In the genomic region with DNA sequence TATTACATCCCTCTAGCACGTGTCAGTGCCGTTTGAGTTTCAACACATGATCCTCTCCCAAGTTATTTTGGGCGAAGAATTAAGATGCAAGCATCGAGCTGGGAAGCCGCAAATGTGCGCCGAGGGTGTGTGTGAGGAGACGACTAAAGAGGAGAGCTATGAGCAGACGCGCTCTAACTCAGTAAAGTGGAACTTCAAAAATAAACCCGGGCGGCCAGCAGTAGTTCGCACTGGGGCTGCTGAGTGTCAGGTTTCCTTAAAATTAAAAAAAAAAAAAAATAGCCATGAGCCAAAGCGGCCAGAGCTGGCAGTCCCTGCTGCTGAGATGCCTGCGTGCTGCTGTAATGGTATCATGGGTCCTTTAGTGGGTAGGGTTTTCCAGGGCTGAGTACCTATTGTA, we compare ENCODE assay signal across 8 mouse cellular contexts.
DNase-seq lines count a peak whose midpoint lies in the region; ATAC-seq and TF ChIP-seq lines count a peak whose summit lies in the region.

No protein-coding gene starts in this region.

- H3K27ac ChIP-seq in limb, embryonic 11.5 days (replicated peaks; ENCODE audit: low read depth, low read length): no peak overlapping the region
- H3K27ac ChIP-seq in limb, embryonic 10.5 days: no peak overlapping the region
- H3K27ac ChIP-seq in liver, postnatal 0 days (ENCODE audit: low read depth): no peak overlapping the region

- peak; percentile 35 for DNase-seq in limb, embryonic 11.5 days (ENCODE audit: low spot score)
- no peak for DNase-seq in limb, embryonic 10.5 days (ENCODE audit: low spot score)
- DNase-seq in frontal cortex, adult 2 months (ENCODE audit: extremely low spot score in 1 of 2, low spot score in 1 of 2): peak; percentile 83 to 91
- DNase-seq in heart, postnatal 4 days: peak; percentile 37
- peak; percentile 78 to 92 for DNase-seq in right cerebral cortex, postnatal 36 days (ENCODE audit: low spot score in 2 of 2)
- no peak for DNase-seq in thymus, postnatal 36 days
- no peak for DNase-seq in thymus, postnatal 4 days
- no peak for DNase-seq in liver, postnatal 0 days

- H3K4me3 ChIP-seq in limb, embryonic 11.5 days (ENCODE audit: low read depth, low read length): no peak overlapping the region
- H3K4me3 ChIP-seq in limb, embryonic 10.5 days: no peak overlapping the region
- H3K4me3 ChIP-seq in liver, postnatal 0 days (ENCODE audit: low read depth, low read length): no peak overlapping the region

- H3K36me3 ChIP-seq in limb, embryonic 11.5 days (ENCODE audit: control insufficient read depth, insufficient read depth, low read length): no peaks in the 10 kb centered on the region
- peaks cover 26% of the 10 kb centered on the region for H3K36me3 ChIP-seq in limb, embryonic 10.5 days
- H3K36me3 ChIP-seq in liver, postnatal 0 days (replicated peaks; ENCODE audit: insufficient read depth, low read length): no peaks in the 10 kb centered on the region

- TF ChIP-seq EP300 in liver, postnatal 0 days (IDR thresholded peaks at IDR 0.05; ENCODE audit: low read depth): no peak

- no peaks in the 10 kb centered on the region for H3K27me3 ChIP-seq in limb, embryonic 11.5 days (ENCODE audit: control insufficient read depth, insufficient read depth, low read length)
- H3K27me3 ChIP-seq in limb, embryonic 10.5 days (ENCODE audit: low read depth, poor library complexity, severe bottlenecking): no peaks in the 10 kb centered on the region
- H3K27me3 ChIP-seq in liver, postnatal 0 days (ENCODE audit: insufficient read depth, low read length): no peaks in the 10 kb centered on the region

- WGBS in limb, embryonic 11.5 days: 60% methylated on average over 15 of the region's 15 CpGs
- WGBS in limb, embryonic 10.5 days: 79% methylated on average over 15 of the region's 15 CpGs
- WGBS in liver, postnatal 0 days (ENCODE audit: insufficient replicate concordance): 83% methylated on average over 15 of the region's 15 CpGs

- H3K4me1 ChIP-seq in limb, embryonic 11.5 days (ENCODE audit: control insufficient read depth, insufficient read depth, low read length): no peaks in the 10 kb centered on the region; the same call in 1 of the 2 replicates
- peaks cover 10% of the 10 kb centered on the region for H3K4me1 ChIP-seq in limb, embryonic 10.5 days
- H3K4me1 ChIP-seq in liver, postnatal 0 days (ENCODE audit: insufficient read depth): peaks cover 13% of the 10 kb centered on the region

- ATAC-seq in limb, embryonic 11.5 days (ENCODE audit: insufficient number of reproducible peaks, low FRiP score, low TSS enrichment, low read depth): 0 out of 2 replicates have a peak, but pooled peaks have one; percentile 31
- ATAC-seq in liver, postnatal 0 days: no peak

- no peak overlapping the region for H3K4me2 ChIP-seq in limb, embryonic 11.5 days (ENCODE audit: low read depth, severe bottlenecking)
- no peak overlapping the region for H3K4me2 ChIP-seq in liver, postnatal 0 days (ENCODE audit: low read depth, low read length)

- H3K9me3 ChIP-seq in limb, embryonic 11.5 days (ENCODE audit: control insufficient read depth, low read length): no peaks in the 10 kb centered on the region
- no peaks in the 10 kb centered on the region for H3K9me3 ChIP-seq in limb, embryonic 10.5 days (replicated peaks)
- H3K9me3 ChIP-seq in liver, postnatal 0 days (ENCODE audit: low read length): no peaks in the 10 kb centered on the region

- no peak overlapping the region for H3K9ac ChIP-seq in limb, embryonic 11.5 days (ENCODE audit: low read length)
- H3K9ac ChIP-seq in liver, postnatal 0 days (replicated peaks): no peak overlapping the region

- TF ChIP-seq CTCF in liver, postnatal 0 days (IDR thresholded peaks at IDR 0.05; ENCODE audit: low read depth): no peak

Comparison
In these comparisons a context has a peak if more than half of its experiments do, and no peak if none do; other contexts are left out.
1. DNase-seq: peak in limb, embryonic 11.5 days (single experiment), frontal cortex, adult 2 months (2 of 2), heart, postnatal 4 days (single experiment) and right cerebral cortex, postnatal 36 days (2 of 2); none in limb, embryonic 10.5 days (single experiment), thymus, postnatal 36 days (0 of 2), thymus, postnatal 4 days (single experiment) and liver, postnatal 0 days (single experiment).